Mouse (Mus musculus) brain, adult 10 weeks (tissue): ENCODE results near the gene Aasdhppt. TPM values are rescaled to one million over a fixed set of nuclear protein-coding genes. Genes with fewer than 3 reads are reported as not detected.

Source experiments
- polyA plus RNA-seq: library from polyadenylated mRNA; stranded (reverse); fragments of 350-450 nt; fragmentation: Illumina TruSeq; extraction: RNeasy Lipid Tissue Mini Kit (QIAGEN cat#74804); gene quantifications from one replicate; pipeline ENCODE4 v1.2.3, GENCODE M21; 2015; ENCODE audit warnings: low read depth, low replicate concordance

The Aasdhppt gene
- 31.6 TPM for polyA plus RNA-seq

DNA sequence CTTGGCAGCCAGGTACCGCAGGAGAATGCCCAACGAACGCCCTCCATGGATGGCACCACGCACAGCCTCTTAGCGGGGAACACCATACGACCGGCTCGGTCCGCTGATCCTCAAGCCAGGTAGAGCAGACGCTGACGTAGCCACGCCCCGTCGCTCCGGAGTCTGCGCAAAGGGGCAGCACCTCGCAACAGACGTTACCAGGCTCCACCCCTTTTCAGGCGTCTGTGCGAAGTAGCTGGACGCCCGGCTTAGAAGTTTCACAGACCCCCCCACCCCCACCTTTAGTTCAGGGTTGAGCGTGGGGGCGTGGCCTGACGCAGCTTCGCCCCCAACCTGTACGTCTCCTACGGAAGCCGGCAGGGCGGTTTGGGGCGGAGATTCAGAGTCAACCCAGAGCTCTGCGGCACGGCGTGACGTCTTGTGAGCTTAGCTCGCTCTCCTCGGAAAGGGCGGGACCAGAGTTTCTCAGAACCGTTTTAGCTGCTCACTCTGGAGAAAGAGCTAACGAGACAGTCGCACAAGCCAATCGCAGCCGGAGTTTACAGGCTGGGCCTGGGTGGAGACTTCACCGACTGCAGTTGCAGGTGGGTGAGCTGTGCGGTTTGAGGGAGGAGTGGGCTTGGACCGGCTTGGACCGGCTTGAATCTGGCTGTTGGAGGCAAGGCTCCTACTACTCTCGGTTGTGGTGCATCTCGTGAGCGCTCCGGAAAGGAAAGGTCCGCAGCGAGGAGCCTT lies at the start of gene Aasdhppt, which contains the start of gene Kbtbd3:
Gene Aasdhppt (minus strand): TSS at position 121 of the 735 bp plus-strand sequence.
Gene Kbtbd3 (plus strand): TSS at position 483 of the 735 bp plus-strand sequence.

Other genes starting within 250 kb of the Aasdhppt start
- gene Kbtbd3, start 362 bp upstream of the Aasdhppt start, polyA plus RNA-seq = 11.0 TPM
- 61.9 TPM for gene Msantd4, start 67.1 kb upstream of the Aasdhppt start, polyA plus RNA-seq